Mouse (Mus musculus) CH12.LX (cell line): ENCODE data around the gene Iqcc.

Experiments used
- CHD1 ChIP-seq: IDR thresholded peaks from 2 replicates; pipeline ENCODE4 v1.6.1; 2012; ENCODE audit warnings: low read depth, low read length, improper control_type of control experiment, inconsistent platforms
- CTCF ChIP-seq, 2 experiments: IDR thresholded peaks in 1 of 2; conservative IDR thresholded peaks in 1 of 2; 2 replicates each; pipeline ENCODE4 v1.5.1; 2011 to 2012; ENCODE audit warnings: low read depth in 2 of 2, low read length in 2 of 2, improper control_type of control experiment in 1 of 2, inconsistent platforms in 1 of 2, mild to moderate bottlenecking in 1 of 2, moderate library complexity in 1 of 2
- EP300 ChIP-seq: IDR thresholded peaks from 2 replicates; pipeline ENCODE4 v1.6.1; 2011; ENCODE audit warnings: low read length, improper control_type of control experiment
- MEF2A ChIP-seq: IDR thresholded peaks from 2 replicates; pipeline ENCODE4 v1.6.1; 2014; ENCODE audit warnings: low read depth, mild to moderate bottlenecking, inconsistent platforms, low read length, improper control_type of control experiment, borderline replicate concordance
- MXI1 ChIP-seq: IDR thresholded peaks from 2 replicates; pipeline ENCODE4 v1.6.1; 2011; ENCODE audit warnings: mild to moderate bottlenecking, low read depth, low read length, improper control_type of control experiment
- ZC3H11A ChIP-seq: IDR thresholded peaks from 2 replicates; pipeline ENCODE4 v1.6.1; 2012; ENCODE audit warnings: low read depth, mild to moderate bottlenecking, inconsistent platforms, low read length, improper control_type of control experiment
- ZMIZ1 ChIP-seq: IDR thresholded peaks from 2 replicates; pipeline ENCODE4 v1.6.1; 2012; ENCODE audit warnings: low read depth, mild to moderate bottlenecking, inconsistent platforms, low read length, improper control_type of control experiment

GRCm38 (mm10) chr4:129648656-129649055, 29.8 kb upstream of the Iqcc start:
- TF ChIP-seq EP300 (no peak), CTCF (conservative IDR thresholded peaks at IDR 0.05 in 1 of 2, IDR thresholded peaks at IDR 0.05 in 1 of 2; ENCODE audit: low read depth in 2 of 2, low read length in 2 of 2) (no peak), MXI1 (no peak), MEF2A (no peak), CHD1 (no peak), ZC3H11A (no peak), ZMIZ1 (no peak)
